Mouse (Mus musculus) stomach, postnatal 0 days (tissue): Measurements from ENCODE around the gene Skor1.

ENCODE experiments used
- CTCF ChIP-seq: IDR thresholded peaks from 2 replicates; pipeline ENCODE4 v1.5.1; 2016; ENCODE audit warnings: antibody characterized with exemption, low read depth, mild to moderate bottlenecking, moderate library complexity
- EP300 ChIP-seq: optimal IDR thresholded peaks from 2 replicates; pipeline ENCODE3; 2016; ENCODE audit warnings: antibody characterized with exemption

DNA sequence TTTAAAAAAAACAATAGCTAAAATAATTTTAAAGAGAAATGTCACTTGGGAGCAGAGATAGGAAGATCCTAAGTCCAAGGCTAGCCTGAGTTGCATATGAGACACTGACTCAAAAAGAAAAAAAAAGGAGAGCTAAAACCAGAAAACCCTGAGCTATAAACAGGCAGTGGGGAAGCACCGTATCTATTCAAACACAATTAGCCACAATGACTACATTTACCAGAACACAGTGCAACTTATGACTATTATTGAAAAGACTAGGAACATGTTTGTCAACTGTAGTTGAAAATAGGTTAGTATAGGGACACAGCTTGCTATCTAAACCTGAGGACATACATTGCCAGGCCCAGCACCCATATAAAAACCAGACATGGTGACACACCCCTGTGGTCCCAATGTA is 54.7 kb downstream of the Skor1 start:
- TF ChIP-seq CTCF, result no peak
- TF ChIP-seq EP300, result no peak
